Mouse (Mus musculus) erythroblast, embryonic 14.5 days (primary cell): ENCODE data around the gene Lrig1.

Experiments used
- GATA1 ChIP-seq: IDR thresholded peaks from 2 replicates; pipeline ENCODE4 v1.6.1; 2012; ENCODE audit warnings: low read length, inconsistent platforms, mixed read lengths
- TAL1 ChIP-seq: IDR thresholded peaks from 3 replicates; pipeline ENCODE4 v1.6.1; 2012; ENCODE audit warnings: low read length, inconsistent platforms, mixed read lengths

GRCm38 (mm10) chr6:94672426-94672825 lies 27.5 kb downstream of the Lrig1 start:
- TF ChIP-seq GATA1 (no peak), TAL1 (no peak)
